Mouse (Mus musculus) brain, embryonic 14.5 days (tissue): ENCODE measurements around the gene Jmjd7.

Experiments used
- CTCF ChIP-seq: fragments of 200-500 bp; IDR thresholded peaks from 2 replicates; pipeline ENCODE4 v1.5.1; 2012; ENCODE audit warnings: inconsistent platforms, mild to moderate bottlenecking, moderate library complexity, borderline replicate concordance; ENCODE audit not compliant: insufficient read depth, insufficient read length; ENCODE audit errors: extremely low read depth
- POLR2A ChIP-seq: fragments of 200-500 bp; IDR thresholded peaks from 2 replicates; pipeline ENCODE4 v1.6.1; 2012; ENCODE audit warnings: mild to moderate bottlenecking, inconsistent platforms, borderline replicate concordance; ENCODE audit not compliant: poor library complexity, insufficient read depth, insufficient read length, severe bottlenecking; ENCODE audit errors: extremely low read depth

DNA sequence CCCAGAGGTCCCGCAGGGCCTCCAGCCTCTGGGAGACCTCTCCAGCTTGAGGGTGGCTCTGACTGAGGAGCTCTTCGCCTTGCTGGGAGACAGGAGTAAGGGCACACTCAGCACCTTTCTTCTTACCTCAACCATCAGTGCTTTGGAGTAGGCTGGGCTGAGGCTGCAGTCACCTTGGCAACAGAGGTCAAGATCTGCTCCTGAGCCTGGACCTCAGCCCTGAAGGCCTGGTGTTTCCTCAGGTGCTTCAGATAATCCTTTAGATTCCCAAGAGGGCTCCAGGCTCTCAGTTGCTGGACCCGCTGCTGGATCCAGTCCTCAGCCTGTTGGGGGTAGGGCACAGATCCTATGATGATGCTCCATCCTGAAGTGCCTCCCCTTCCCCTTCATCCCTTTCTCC lies 32.2 kb downstream of the Jmjd7 start:
- TF ChIP-seq CTCF = no peak
- no peak for TF ChIP-seq POLR2A
